Mouse (Mus musculus): ENCODE measurements around the gene Pcolce2.
"Not testable (repeated sequence)": the region's sequence is repeated elsewhere in the genome, so short reads cannot be mapped to it uniquely, and the experiment has no call there.

Pcolce2 gene

GRCm38 (mm10) chr9:95637271-95638181 lies at the start of gene Pcolce2:
Gene Pcolce2, plus strand, starts transcription at chr9:95637601.
- peak; percentile 21 for DNase-seq (ENCODE audit: low spot score)

GRCm38 (mm10) chr9:95588070-95588469 lies 49.3 kb upstream of the Pcolce2 start:
- no peak for DNase-seq (ENCODE audit: low spot score)

- DNase-seq (ENCODE audit: low spot score): no peak
Measured at GRCm38 (mm10) chr9:95594291-95594690, 43.1 kb upstream of the Pcolce2 start.

- no peak for DNase-seq (ENCODE audit: low spot score)
Measured at GRCm38 (mm10) chr9:95597466-95598178, 39.8 kb upstream of the Pcolce2 start.

- no peak for DNase-seq (ENCODE audit: low spot score)
Measured at GRCm38 (mm10) chr9:95598179-95598721, 39.2 kb upstream of the Pcolce2 start.

GRCm38 (mm10) chr9:95599399-95599798 lies 38.0 kb upstream of the Pcolce2 start:
- DNase-seq (ENCODE audit: low spot score): no peak

- DNase-seq (ENCODE audit: low spot score): no peak
Measured at GRCm38 (mm10) chr9:95602849-95603248, 34.6 kb upstream of the Pcolce2 start.

- DNase-seq (ENCODE audit: low spot score): no peak
Measured at GRCm38 (mm10) chr9:95603316-95603715, 34.1 kb upstream of the Pcolce2 start.

- DNase-seq (ENCODE audit: low spot score): no peak
Measured at GRCm38 (mm10) chr9:95607196-95607595, 30.2 kb upstream of the Pcolce2 start.

GRCm38 (mm10) chr9:95612246-95612768 lies 25.1 kb upstream of the Pcolce2 start:
- no peak for DNase-seq (ENCODE audit: low spot score)

GRCm38 (mm10) chr9:95613426-95614127 lies 23.8 kb upstream of the Pcolce2 start:
- DNase-seq (ENCODE audit: low spot score): no peak

- no peak for DNase-seq (ENCODE audit: low spot score)
Measured at GRCm38 (mm10) chr9:95614861-95615615, 22.4 kb upstream of the Pcolce2 start.

- no peak for DNase-seq (ENCODE audit: low spot score)
Measured at GRCm38 (mm10) chr9:95615961-95616360, 21.4 kb upstream of the Pcolce2 start.

GRCm38 (mm10) chr9:95618572-95618971 lies 18.8 kb upstream of the Pcolce2 start:
- no peak for DNase-seq (ENCODE audit: low spot score)

- DNase-seq (ENCODE audit: low spot score): no peak
Measured at GRCm38 (mm10) chr9:95624072-95624471, 13.3 kb upstream of the Pcolce2 start.

- no peak for DNase-seq (ENCODE audit: low spot score)
Measured at GRCm38 (mm10) chr9:95628439-95628948, 8.9 kb upstream of the Pcolce2 start.

- DNase-seq (ENCODE audit: low spot score): not testable (repeated sequence)
Measured at GRCm38 (mm10) chr9:95629561-95629960, 7.8 kb upstream of the Pcolce2 start.

- DNase-seq (ENCODE audit: low spot score): no peak
Measured at GRCm38 (mm10) chr9:95636395-95636794, 1.0 kb upstream of the Pcolce2 start.

GRCm38 (mm10) chr9:95639919-95640318 lies 2.5 kb downstream of the Pcolce2 start:
- DNase-seq (ENCODE audit: low spot score): no peak

GRCm38 (mm10) chr9:95645926-95646325 lies 8.5 kb downstream of the Pcolce2 start:
- DNase-seq (ENCODE audit: low spot score): no peak

GRCm38 (mm10) chr9:95653363-95653762 lies 16.0 kb downstream of the Pcolce2 start:
- DNase-seq (ENCODE audit: low spot score): peak; percentile 33

All from testis, postnatal 14 days (tissue).